Mouse (Mus musculus) CH12.LX (cell line): Measurements from ENCODE around the gene 9030025P20Rik. TPM values are rescaled to one million over a fixed set of nuclear protein-coding genes. Genes with fewer than 3 reads are reported as not detected.
"Not testable (repeated sequence)": the region's sequence is repeated elsewhere in the genome, so short reads cannot be mapped to it uniquely, and the experiment has no call there.

Experiments
- DNase-seq: peaks from one replicate; pipeline ENCODE4 v3.0.0-alpha.2; 2013; ENCODE audit errors: extremely low read depth
- H3K27ac ChIP-seq: 2 replicates; pipeline ENCODE4 v1.5.1; 2012; ENCODE audit warnings: low read depth, mild to moderate bottlenecking, control low read depth, moderate library complexity; ENCODE audit not compliant: insufficient read depth
- H3K27me3 ChIP-seq: replicated peaks from 2 replicates; pipeline ENCODE3; 2012; ENCODE audit warnings: inconsistent platforms
- H3K36me3 ChIP-seq, 2 experiments: replicated peaks in 1 of 2; 2 replicates each; pipeline versions ENCODE3 to v1.6.1; 2012; ENCODE audit warnings: inconsistent platforms in 1 of 2, low read length in 1 of 2, mild to moderate bottlenecking in 1 of 2, mixed read lengths in 1 of 2, moderate library complexity in 1 of 2; ENCODE audit not compliant: control insufficient read depth in 1 of 2, insufficient read depth in 1 of 2
- H3K4me1 ChIP-seq, 2 experiments: 2 replicates each; pipeline ENCODE4 v1.6.1; 2012; ENCODE audit warnings: inconsistent platforms in 1 of 2, moderate library complexity in 1 of 2; ENCODE audit not compliant: insufficient read depth in 2 of 2, control insufficient read depth in 1 of 2
- H3K4me2 ChIP-seq: 2 replicates; pipeline ENCODE4 v1.6.1; 2012; ENCODE audit warnings: low read depth, mild to moderate bottlenecking, control low read depth; ENCODE audit not compliant: poor library complexity, insufficient read depth, severe bottlenecking
- H3K4me3 ChIP-seq, 3 experiments: fragments of 150-350 bp in 1 of 3; sonication (generic) in 1 of 3; replicated peaks in 1 of 3; 2 replicates each; pipeline versions ENCODE3 to v1.5.1; 2011 to 2012; ENCODE audit warnings: low read depth in 2 of 3, low read length in 2 of 3, mild to moderate bottlenecking in 2 of 3, moderate library complexity in 2 of 3, control low read depth in 1 of 3, improper control_type of control experiment in 1 of 3, inconsistent platforms in 1 of 3, mixed read lengths in 1 of 3; ENCODE audit not compliant: poor library complexity in 1 of 3
- H3K79me2 ChIP-seq: replicated peaks from 2 replicates; pipeline ENCODE4 v1.6.1; 2012; ENCODE audit warnings: mild to moderate bottlenecking, moderate library complexity; ENCODE audit not compliant: control insufficient read depth, poor library complexity, insufficient read depth, severe bottlenecking; ENCODE audit errors: extremely low read depth
- H3K9ac ChIP-seq: 2 replicates; pipeline ENCODE4 v1.6.1; 2012; ENCODE audit warnings: low read depth, mild to moderate bottlenecking, control low read depth, moderate library complexity; ENCODE audit not compliant: insufficient read depth
- H3K9me3 ChIP-seq: replicated peaks from 2 replicates; pipeline ENCODE3; 2012; ENCODE audit warnings: low read length, inconsistent platforms, mixed read lengths
- dilution Hi-C: fragments of 300-500 bp; cut with MboI; formaldehyde crosslinking; loops from 2 replicates; pipeline ENCODE4 v1.14.3; 2020; ENCODE audit warnings: low sequenced_read_pairs; ENCODE audit not compliant: extremely low pct_unique_long_range_greater_than_20kb, extremely low pct_ligation_motif_present
- in situ Hi-C: fragments of 300-500 bp; cut with MboI; formaldehyde crosslinking; loops from 3 replicates; pipeline ENCODE4 v1.14.3; 2019; ENCODE audit warnings: low sequenced_read_pairs, low pct_ligation_motif_present, low pct_unique_long_range_greater_than_20kb, mixed read lengths
- polyA plus RNA-seq: library from polyadenylated mRNA; unstranded; fragments of >175 nt; gene quantifications from 2 replicates; pipeline ENCODE4 v1.2.1, GENCODE M21; 2012; ENCODE audit warnings: low read depth; ENCODE audit not compliant: insufficient read length
- total RNA-seq, 2 experiments: library from RNA; depleted of rRNA; stranded (reverse); fragments of 300-350 nt in 1 of 2; fragments of >200 nt in 1 of 2; gene quantifications; 2 replicates each; pipeline ENCODE4 v1.2.3; 2012 to 2014

Gene 9030025P20Rik
- total and polyA plus RNA-seq, 3 experiments: 6.4 to 7.9 (median 7.5) TPM

DNA sequence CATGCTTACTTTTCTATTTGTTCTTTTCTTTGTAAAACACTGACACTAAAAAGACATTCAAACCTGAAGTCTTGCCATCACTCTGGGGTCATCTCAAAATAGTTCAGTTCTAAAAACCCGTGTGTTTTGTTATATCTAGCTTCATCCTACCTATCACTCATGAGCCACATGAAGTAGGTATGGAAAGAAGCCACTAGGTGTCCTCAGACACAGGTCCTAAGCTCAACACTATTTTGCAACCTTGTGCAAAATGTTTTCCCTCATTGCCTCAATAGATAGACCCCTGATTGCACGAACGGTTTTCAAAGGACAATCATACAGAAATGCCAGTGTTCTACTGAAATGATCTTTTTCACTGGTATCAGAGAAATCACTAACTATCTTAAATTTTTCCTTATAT is 30.8 kb downstream of the 9030025P20Rik start:
- dilution Hi-C loops: not testable (repeated sequence)

DNA sequence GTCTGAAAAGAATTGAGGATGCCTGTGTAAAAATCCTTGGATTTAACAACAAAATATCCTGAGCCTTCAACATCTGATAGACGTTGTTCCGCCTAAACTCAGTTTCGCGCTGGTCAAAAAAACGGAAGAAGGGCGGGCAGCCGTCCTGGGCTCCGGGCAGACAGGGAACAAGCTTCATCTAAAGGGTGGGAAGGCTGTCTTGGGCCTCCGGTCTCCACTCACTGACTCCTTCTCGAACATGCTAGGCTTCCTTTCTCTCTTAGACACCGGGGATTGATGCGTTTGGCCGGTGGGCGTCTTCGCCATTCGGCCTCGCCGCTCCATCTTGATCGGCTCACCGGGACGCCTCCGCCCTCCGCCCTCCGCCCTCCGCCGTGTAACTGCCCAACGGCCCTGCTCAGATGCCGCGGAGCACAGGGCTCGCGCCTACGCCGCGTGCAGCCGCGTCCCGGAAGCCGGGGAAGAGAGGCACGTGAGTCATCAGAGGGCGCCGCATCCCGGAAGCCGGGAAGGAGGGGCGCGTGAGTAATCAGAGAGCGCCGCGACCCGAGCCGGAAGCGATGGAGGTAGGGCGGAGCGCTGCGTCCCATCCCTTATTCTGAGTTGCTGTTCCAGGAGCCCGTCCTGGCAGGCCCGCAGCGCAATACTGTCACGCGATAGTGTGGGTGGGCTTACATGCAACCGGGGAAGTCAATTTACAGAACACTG is 31.6 kb downstream of the 9030025P20Rik start, which contains the start of gene Gm3435:
Gm3435 (plus strand) TSS at position 471 of the 708 bp plus-strand sequence.
- H3K4me1 ChIP-seq, H3K9me3 ChIP-seq, H3K4me3 ChIP-seq, H3K27ac ChIP-seq, H3K9ac ChIP-seq, in situ Hi-C loops, dilution Hi-C loops, H3K4me2 ChIP-seq, H3K79me2 ChIP-seq, H3K27me3 ChIP-seq, DNase-seq, H3K36me3 ChIP-seq: not testable (repeated sequence)

More for the DNA sequence above, 30.8 kb downstream of the 9030025P20Rik start:
- H3K4me1 ChIP-seq, H3K27me3 ChIP-seq, H3K4me2 ChIP-seq, DNase-seq, H3K9ac ChIP-seq, H3K27ac ChIP-seq, H3K79me2 ChIP-seq, in situ Hi-C loops, H3K4me3 ChIP-seq, H3K9me3 ChIP-seq, H3K36me3 ChIP-seq: not testable (repeated sequence)

- H3K4me3 ChIP-seq: peak overlapping the region in 1 of 3 experiments; percentile 18
- H3K27me3 ChIP-seq, dilution Hi-C loops, in situ Hi-C loops, H3K79me2 ChIP-seq, H3K36me3 ChIP-seq, H3K9me3 ChIP-seq, H3K4me1 ChIP-seq: not testable (repeated sequence)
- peak overlapping the region; percentile 89 for H3K9ac ChIP-seq
- peak overlapping the region; percentile 92 for H3K27ac ChIP-seq
- DNase-seq: peak; percentile 12
- peak overlapping the region; percentile 47 for H3K4me2 ChIP-seq
Measured at GRCm38 (mm10) chr17:15021503-15022220, 43.4 kb downstream of the 9030025P20Rik start.

DNA sequence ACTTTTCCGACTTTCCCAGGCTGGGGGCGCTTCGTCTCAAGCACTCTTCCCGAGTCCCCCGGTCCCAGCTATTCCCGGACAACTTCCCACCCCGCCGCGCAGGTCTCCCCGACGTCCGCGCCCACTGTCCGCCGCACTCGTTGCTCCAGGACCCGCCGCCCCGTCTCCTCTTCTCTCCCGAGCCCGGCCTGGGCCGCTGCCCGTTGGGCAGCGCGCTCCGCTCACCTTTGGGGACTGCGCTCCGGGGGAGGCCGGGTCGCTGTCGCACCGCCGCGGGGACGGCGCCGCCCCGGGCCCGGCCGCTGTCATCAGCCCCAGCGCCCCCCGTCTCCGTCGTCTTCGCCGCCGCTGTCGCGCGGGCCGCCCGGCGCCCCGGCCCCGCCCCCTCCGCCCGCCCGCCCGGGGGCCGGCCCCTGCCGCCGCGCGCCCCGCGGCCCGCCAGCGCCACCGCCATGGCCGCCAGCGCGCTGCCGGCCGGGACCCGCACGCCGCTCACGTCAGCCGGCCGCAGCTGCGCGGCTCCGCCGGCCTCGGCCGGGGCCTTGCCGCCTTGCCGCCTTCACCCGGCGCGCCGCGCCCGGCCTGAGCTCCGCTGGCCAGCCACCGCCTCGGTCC is 45.7 kb downstream of the 9030025P20Rik start:
- H3K4me2 ChIP-seq, H3K4me1 ChIP-seq, H3K27ac ChIP-seq, dilution Hi-C loops, H3K4me3 ChIP-seq, H3K36me3 ChIP-seq, H3K9me3 ChIP-seq, H3K9ac ChIP-seq, DNase-seq, H3K27me3 ChIP-seq, H3K79me2 ChIP-seq, in situ Hi-C loops: not testable (repeated sequence)

DNA sequence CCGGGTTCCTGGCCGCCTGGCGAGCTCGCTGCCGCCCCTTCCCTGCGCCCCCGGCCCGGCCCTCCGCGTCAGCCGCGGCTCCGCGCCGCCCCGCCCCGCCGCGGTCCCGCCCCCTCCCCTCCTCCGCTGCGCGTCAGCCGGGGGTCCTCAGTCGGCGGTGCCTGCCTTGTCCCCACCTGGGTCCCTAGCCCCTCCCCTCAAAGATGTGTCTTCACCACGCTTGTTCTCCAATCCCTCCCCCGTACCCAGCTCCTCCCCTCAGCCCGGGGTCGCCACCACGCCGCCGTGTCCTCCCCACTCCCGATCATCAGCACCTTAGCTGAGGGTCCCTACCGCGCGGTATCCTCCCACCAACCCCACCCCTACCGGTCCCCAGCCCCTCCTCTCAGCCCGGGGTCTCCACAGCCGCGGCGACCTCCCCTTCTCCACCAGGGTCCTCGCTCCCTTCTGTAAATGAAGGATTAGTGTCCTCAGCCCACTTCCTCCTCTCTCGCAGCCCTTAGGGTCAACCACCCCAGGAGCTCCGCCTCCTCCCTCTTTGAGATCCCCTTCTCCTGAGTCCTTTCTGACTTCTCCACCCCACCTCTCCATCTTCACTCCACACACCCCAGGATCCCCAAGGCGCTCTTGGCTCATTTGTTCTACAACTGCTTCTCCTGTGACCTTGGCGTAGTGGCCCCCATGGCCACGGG is 46.4 kb downstream of the 9030025P20Rik start:
- H3K4me3 ChIP-seq, H3K79me2 ChIP-seq, H3K27me3 ChIP-seq, H3K36me3 ChIP-seq, DNase-seq, in situ Hi-C loops, H3K27ac ChIP-seq, H3K9me3 ChIP-seq, H3K4me1 ChIP-seq, H3K9ac ChIP-seq, H3K4me2 ChIP-seq, dilution Hi-C loops: not testable (repeated sequence)

GRCm38 (mm10) chr17:15025513-15025912 is 47.2 kb downstream of the 9030025P20Rik start:
- H3K9ac ChIP-seq, H3K4me1 ChIP-seq, DNase-seq, H3K36me3 ChIP-seq, in situ Hi-C loops, dilution Hi-C loops, H3K27ac ChIP-seq, H3K79me2 ChIP-seq, H3K4me3 ChIP-seq, H3K9me3 ChIP-seq, H3K27me3 ChIP-seq, H3K4me2 ChIP-seq: not testable (repeated sequence)
